Mouse (Mus musculus) ES-E14 (cell line): ENCODE results near the gene Srp14.

Source experiments
- HCFC1 ChIP-seq: IDR thresholded peaks from 2 replicates; pipeline ENCODE4 v1.6.1; 2012; ENCODE audit warnings: low read length, inconsistent platforms, borderline replicate concordance; ENCODE audit not compliant: insufficient read depth
- MAFK ChIP-seq: IDR thresholded peaks from 2 replicates; pipeline ENCODE4 v1.6.1; 2014; ENCODE audit warnings: mild to moderate bottlenecking, low read depth, low read length, inconsistent platforms; ENCODE audit not compliant: insufficient read depth
- ZC3H11A ChIP-seq: IDR thresholded peaks from 2 replicates; pipeline ENCODE4 v1.6.1; 2012; ENCODE audit warnings: low read depth, mild to moderate bottlenecking, inconsistent platforms, low read length, borderline replicate concordance
- ZNF384 ChIP-seq: IDR thresholded peaks from 2 replicates; pipeline ENCODE4 v1.6.1; 2012; ENCODE audit warnings: low read depth, low read length, inconsistent platforms

DNA sequence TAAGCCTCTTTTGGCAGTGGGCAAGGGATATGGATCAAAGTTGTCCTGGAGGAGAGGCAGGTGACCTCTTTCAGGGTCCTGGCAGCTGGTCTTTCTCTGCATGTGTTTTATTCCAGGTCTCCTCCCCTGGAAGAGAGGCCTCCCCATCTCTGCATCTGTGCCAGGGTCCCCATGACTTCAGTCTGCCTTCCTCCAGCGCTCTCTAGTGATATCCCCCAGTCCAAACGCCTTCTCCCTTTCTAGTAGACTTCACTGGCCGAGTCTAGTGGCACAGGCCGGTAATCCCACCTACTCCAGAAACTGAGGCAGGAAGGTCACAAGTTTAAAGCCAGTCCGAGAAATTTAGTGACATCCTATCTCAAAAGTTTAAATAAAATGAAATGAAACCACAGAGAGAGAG, 18.4 kb upstream of the Srp14 start:
- no peak for TF ChIP-seq ZC3H11A
- no peak for TF ChIP-seq MAFK
- TF ChIP-seq HCFC1, result no peak
- no peak for TF ChIP-seq ZNF384
